Mouse (Mus musculus) olfactory bulb, adult 2 months (tissue): ENCODE results near the gene Cdc123. TPM values are rescaled to one million over a fixed set of nuclear protein-coding genes. Genes with fewer than 3 reads are reported as not detected.

Source experiments
- H3K27ac ChIP-seq: fragments of 200-500 bp; 2 replicates; pipeline ENCODE4 v1.5.1; 2012; ENCODE audit warnings: low read depth, low read length; ENCODE audit not compliant: insufficient read depth
- H3K4me1 ChIP-seq: fragments of 200-500 bp; 2 replicates; pipeline ENCODE4 v1.6.1; 2012; ENCODE audit warnings: low read length; ENCODE audit not compliant: control insufficient read depth, insufficient read depth
- H3K4me3 ChIP-seq: fragments of 200-500 bp; 2 replicates; pipeline ENCODE4 v1.5.1; 2012; ENCODE audit warnings: mild to moderate bottlenecking, low read depth, low read length, moderate library complexity; ENCODE audit not compliant: insufficient read depth
- CTCF ChIP-seq: fragments of 200-500 bp; IDR thresholded peaks from 2 replicates; pipeline ENCODE4 v1.5.1; 2012; ENCODE audit warnings: low read depth, mild to moderate bottlenecking, low read length, moderate library complexity; ENCODE audit not compliant: insufficient read depth
- POLR2A ChIP-seq: fragments of 200-500 bp; IDR thresholded peaks from 2 replicates; pipeline ENCODE4 v1.6.1; 2012; ENCODE audit warnings: mild to moderate bottlenecking, low read depth, low read length, moderate library complexity; ENCODE audit not compliant: insufficient read depth
- WGBS: fragments of 180-500 bp; shearing (Covaris S2); methylation state at CpG from one replicate; pipeline ENCODE4 v1.1.7; 2018; 5-methylcytosine and 5-hydroxymethylcytosine counted together
- polyA plus RNA-seq: library from polyadenylated mRNA; stranded (reverse); fragments of >200 nt; gene quantifications from 2 replicates; pipeline ENCODE4 v1.2.4, GENCODE M21; 2012; ENCODE audit warnings: low replicate concordance; ENCODE audit not compliant: missing spikeins, insufficient read depth, insufficient read length

Cdc123 gene
- polyA plus RNA-seq, 1 experiment: not detected

DNA sequence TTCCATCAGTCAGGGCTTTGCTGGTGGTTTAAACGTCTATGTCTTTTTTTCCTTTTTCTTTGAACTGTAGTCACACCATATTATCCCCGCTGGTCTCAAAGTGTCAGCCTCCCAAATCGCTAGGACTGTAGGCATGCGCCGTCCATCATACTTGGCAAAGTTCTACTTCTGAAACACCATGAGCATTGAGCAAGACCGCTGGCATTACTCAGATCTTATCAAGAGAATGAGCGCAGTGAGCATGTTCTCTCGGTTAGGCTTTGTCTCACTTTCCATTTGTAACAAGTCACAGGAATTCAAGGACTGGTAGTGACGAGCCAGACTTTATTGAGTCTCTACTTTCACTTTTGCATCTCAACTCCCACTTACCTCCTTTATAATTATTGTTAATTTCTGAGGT lies 6.2 kb upstream of the Cdc123 start:
- H3K27ac ChIP-seq: no peak overlapping the region
- no peak for TF ChIP-seq CTCF
- no peak for TF ChIP-seq POLR2A
- 90% methylated on average over 9 of the region's 9 CpGs for WGBS
- H3K4me1 ChIP-seq: no peaks in the 10 kb centered on the region
- no peak overlapping the region for H3K4me3 ChIP-seq

DNA sequence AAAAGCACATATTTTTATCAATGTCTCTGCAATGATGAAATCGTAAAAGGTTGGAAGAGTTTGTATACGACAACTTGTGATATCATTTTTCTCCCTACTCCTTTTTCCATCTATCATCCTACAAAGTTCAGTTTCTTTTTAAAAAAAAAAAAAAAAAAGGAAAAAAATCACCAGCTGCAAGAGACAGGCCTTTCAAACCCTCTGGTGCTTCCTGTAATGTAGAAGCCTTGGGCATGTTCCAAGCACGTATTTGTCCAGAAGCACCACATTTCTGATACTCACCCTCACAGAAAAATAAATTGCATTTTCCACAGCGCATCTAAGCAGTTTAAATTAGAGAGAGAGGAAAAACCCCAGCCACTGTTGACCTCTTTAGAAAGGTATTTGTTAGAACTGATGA lies 862 bp upstream of the Cdc123 start:
- 11% methylated on average over 4 of the region's 4 CpGs for WGBS
- H3K4me1 ChIP-seq: peaks cover 2% of the 10 kb centered on the region; the same call in 1 of the 2 replicates
- no peak overlapping the region for H3K4me3 ChIP-seq
- H3K27ac ChIP-seq: no peak overlapping the region
- TF ChIP-seq POLR2A (no peak), CTCF (no peak)

DNA sequence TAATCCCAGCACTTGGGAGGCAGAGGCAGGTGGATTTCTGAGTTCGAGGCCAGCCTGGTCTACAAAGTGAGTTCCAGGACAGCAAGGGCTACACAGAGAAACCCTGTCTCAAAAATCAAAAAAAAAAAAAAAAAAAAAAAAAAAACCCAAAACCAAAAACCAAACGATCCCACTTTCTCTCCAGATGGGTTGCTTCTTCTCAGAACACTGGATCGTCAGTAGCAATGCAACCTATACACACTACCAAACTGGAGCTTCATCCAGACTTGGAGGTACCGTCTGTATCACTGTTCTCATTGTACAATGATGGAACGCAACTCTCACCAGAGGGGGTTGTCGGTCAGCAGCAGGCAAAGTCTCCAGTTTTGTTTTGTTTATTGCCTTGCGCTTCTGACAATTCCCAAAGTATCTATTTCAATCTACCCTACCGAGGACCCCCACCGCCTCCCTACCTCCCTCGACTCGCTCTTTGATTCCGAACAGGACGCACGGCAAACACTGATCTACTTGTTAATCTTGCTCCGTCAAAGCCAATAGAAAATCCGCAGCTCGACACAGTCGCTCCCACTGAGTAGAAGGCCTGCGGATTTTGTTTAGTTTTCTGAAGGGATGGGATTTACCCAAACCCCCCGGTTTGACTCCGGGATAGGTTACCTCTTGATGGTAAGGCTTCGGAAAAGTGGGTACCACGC lies 637 bp downstream of the Cdc123 start:
- 3% methylated on average over 23 of the region's 23 CpGs for WGBS

DNA sequence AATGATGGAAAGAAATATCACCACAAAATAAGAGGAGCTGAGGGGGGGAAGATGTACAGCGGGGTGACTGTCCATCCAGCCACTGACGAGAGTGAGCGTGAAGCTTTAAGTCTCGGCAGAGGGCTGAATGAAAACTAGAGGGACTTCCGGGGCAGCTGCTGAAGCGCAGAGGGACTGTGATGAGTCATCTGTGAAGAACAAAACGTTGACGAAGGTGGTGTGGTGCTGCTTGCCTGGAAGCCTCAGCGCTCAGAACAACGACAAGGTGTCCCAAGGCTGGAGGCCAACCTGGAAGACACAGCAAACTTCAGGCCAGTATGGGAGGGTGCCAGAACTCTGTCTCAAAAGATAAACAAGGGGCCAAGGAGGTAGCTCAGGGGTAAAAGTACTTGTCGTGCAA lies 4.1 kb downstream of the Cdc123 start:
- WGBS: 79% methylated on average over 11 of the region's 11 CpGs
- Histone ChIP-seq H3K4me1 (peaks cover 2% of the 10 kb centered on the region; the same call in 1 of the 2 replicates), H3K4me3 (no peak overlapping the region), H3K27ac (no peak overlapping the region)
- TF ChIP-seq CTCF (no peak), POLR2A (no peak)

More for the DNA sequence above, 637 bp downstream of the Cdc123 start:
- no peak for TF ChIP-seq POLR2A
- TF ChIP-seq CTCF: no peak
- H3K27ac ChIP-seq: peak overlapping the region; percentile 95; the same call in 1 of the 2 replicates
- peaks cover 2% of the 10 kb centered on the region; the same call in 1 of the 2 replicates for H3K4me1 ChIP-seq
- H3K4me3 ChIP-seq: peak overlapping the region; percentile 82

DNA sequence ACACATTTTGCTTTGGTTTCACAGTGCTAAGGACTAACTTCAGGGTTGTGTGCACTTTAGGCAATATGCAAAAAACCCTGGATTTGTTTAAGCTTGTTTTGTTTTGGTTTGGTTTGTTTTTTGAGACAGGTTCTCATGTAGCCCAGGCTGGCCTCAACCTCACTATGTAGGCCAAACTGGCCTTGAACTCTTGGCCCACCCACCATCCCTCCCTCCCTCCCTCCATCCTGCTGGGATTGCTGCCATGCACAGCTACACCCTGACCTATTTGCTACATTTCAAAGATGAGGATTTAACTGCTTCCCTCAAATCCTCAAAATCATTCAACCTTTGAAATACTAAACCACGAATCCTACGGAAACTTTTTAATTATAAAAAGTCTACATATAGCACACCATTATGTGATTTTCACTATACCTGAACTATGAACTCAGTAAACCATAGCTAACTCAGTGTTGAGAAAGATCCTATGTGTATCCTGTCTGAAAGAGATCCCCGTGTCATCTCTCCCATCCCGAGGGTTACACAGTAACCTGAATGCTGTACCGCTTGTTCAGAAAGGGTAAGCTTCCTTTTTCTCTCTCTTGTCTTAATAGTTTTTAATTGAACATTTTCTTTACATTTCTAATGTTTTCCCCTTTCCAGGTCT lies 19.6 kb downstream of the Cdc123 start:
- WGBS: 94% methylated on average over 5 of the region's 5 CpGs
- Histone ChIP-seq H3K4me3 (no peak overlapping the region), H3K27ac (no peak overlapping the region), H3K4me1 (no peaks in the 10 kb centered on the region)
- TF ChIP-seq POLR2A (no peak), CTCF (no peak)

DNA sequence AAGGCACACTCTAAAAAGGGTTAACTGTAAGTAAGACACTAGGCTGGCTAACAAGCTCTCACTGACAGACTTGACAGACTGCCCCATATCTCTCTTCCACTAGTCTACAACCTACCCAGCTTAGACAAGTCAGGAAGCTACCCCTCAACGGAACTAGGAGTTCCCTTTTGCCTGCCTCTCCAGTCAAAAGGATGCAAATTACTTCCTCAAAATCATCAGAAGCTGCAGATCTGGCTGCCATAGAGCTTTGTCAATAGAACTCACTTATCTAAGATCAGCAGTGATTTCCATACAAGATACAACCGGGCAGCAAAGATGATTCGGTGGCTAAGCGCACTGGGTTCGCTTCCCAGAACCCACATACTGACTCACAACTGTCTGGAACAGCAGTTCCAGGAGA lies 20.3 kb downstream of the Cdc123 start:
- WGBS: 85% methylated on average over 5 of the region's 5 CpGs
- no peak overlapping the region for H3K27ac ChIP-seq
- no peak overlapping the region for H3K4me3 ChIP-seq
- TF ChIP-seq CTCF (no peak), POLR2A (no peak)
- no peaks in the 10 kb centered on the region for H3K4me1 ChIP-seq

DNA sequence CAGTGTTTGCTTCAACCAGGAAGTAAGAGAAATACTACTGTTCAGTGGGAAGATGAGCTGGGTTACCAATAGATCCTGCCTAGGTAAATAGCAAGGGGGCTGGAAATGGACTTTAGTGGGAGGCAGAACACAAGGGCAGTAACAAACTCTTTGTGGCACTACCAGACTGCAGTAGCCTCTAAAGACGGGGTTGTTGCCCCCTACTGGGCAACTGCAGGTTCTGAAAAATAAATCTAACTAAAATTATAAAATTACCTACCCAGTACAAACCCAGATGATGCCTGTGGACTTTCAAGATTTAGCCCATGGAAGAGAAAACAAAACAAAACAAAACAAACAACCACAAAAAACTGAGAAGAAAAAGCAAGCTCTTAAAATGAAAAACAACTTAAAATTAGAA lies 20.8 kb downstream of the Cdc123 start:
- no peaks in the 10 kb centered on the region for H3K4me1 ChIP-seq
- no peak overlapping the region for H3K27ac ChIP-seq
- TF ChIP-seq CTCF: no peak
- TF ChIP-seq POLR2A: no peak
- H3K4me3 ChIP-seq: no peak overlapping the region
- WGBS: 13% methylated on average over 1 of the region's 1 CpGs

DNA sequence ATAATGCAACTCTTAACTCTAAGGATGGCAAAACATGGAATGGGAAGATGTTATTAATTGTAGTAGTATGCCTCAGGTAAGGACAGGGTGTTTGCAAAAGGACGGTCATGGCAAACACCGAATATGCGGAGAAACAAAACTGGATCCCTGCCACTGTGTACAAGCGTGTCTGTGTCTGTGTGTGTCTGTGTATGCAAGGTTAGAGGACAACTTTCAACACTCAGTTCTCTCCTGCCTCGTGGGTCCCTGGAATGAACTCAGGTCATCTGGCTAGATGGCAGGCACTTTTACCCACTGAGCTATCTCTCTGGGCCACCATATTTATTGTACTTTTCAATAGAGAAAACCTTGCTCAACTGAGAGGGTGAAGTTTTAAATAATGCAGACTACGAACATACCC lies 22.5 kb downstream of the Cdc123 start:
- Histone ChIP-seq H3K4me3 (no peak overlapping the region), H3K27ac (no peak overlapping the region), H3K4me1 (no peaks in the 10 kb centered on the region)
- TF ChIP-seq POLR2A (no peak), CTCF (no peak)
- 91% methylated on average over 6 of the region's 6 CpGs for WGBS

DNA sequence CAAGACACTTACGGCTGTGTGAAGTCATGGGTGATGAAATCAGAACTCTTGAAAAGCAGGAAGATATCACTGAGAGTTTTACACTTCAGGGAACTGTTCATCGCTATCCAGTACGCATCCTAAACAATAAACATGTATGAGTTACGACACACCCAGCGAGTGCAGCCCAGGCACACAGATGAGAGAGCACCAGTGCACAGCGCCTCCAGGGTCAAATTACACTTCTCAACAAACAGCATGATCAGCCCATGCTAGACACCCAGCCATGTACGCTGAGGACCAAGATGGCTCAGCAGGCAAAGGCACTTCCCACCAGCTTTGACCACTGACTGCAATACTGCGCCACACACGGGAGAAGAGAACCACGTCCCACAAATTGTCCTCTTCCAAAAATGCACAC lies 23.7 kb downstream of the Cdc123 start:
- Histone ChIP-seq H3K4me3 (no peak overlapping the region), H3K27ac (no peak overlapping the region), H3K4me1 (no peaks in the 10 kb centered on the region)
- no peak for TF ChIP-seq CTCF
- no peak for TF ChIP-seq POLR2A
- 92% methylated on average over 10 of the region's 10 CpGs for WGBS
